Mouse (Mus musculus): ENCODE results near the gene Mettl8.

Gene Mettl8

GRCm38 (mm10) chr2:70933516-70933915, 121.9 kb downstream of the Mettl8 start:
- no peak for DNase-seq (ENCODE audit: extremely low read depth, low read depth, low spot score)

GRCm38 (mm10) chr2:70932965-70933364, 122.4 kb downstream of the Mettl8 start:
- DNase-seq (ENCODE audit: extremely low read depth, low read depth, low spot score), result no peak

- DNase-seq (ENCODE audit: extremely low read depth, low read depth, low spot score), result no peak
These were observed 124.6 kb downstream of the Mettl8 start for GRCm38 (mm10) chr2:70930631-70931288.

- DNase-seq (ENCODE audit: extremely low read depth, low read depth, low spot score), result no peak
These were observed 125.7 kb downstream of the Mettl8 start for GRCm38 (mm10) chr2:70929714-70930113.

- DNase-seq (ENCODE audit: extremely low read depth, low read depth, low spot score), result no peak
These were observed 131.3 kb downstream of the Mettl8 start for GRCm38 (mm10) chr2:70924049-70924448.

- DNase-seq (ENCODE audit: extremely low read depth, low read depth, low spot score), result no peak
These were observed 132.6 kb downstream of the Mettl8 start for GRCm38 (mm10) chr2:70922814-70923213.

- DNase-seq (ENCODE audit: extremely low read depth, low read depth, low spot score), result no peak
These were observed 134.3 kb downstream of the Mettl8 start for GRCm38 (mm10) chr2:70920937-70921596.

GRCm38 (mm10) chr2:70919913-70920522, 135.4 kb downstream of the Mettl8 start:
- DNase-seq (ENCODE audit: extremely low read depth, low read depth, low spot score), result no peak

GRCm38 (mm10) chr2:70918516-70918915, 136.9 kb downstream of the Mettl8 start:
- no peak for DNase-seq (ENCODE audit: extremely low read depth, low read depth, low spot score)

All from fat pad, adult 2 months (tissue).